Mouse (Mus musculus) cerebellum, adult 11 months (tissue): ENCODE measurements at regions not wholly inside any gene's neighbourhood (a gene's known extent, or its start where the extent isn't known, plus 50 kb on each side); places are given as distances from the start of the nearest gene placed in this dataset.
"Not testable (repeated sequence)": the region's sequence is repeated elsewhere in the genome, so short reads cannot be mapped to it uniquely, and the experiment has no call there.

ENCODE experiments used
- DNase-seq: peaks from one replicate; pipeline ENCODE4 v3.0.0; 2022

DNA sequence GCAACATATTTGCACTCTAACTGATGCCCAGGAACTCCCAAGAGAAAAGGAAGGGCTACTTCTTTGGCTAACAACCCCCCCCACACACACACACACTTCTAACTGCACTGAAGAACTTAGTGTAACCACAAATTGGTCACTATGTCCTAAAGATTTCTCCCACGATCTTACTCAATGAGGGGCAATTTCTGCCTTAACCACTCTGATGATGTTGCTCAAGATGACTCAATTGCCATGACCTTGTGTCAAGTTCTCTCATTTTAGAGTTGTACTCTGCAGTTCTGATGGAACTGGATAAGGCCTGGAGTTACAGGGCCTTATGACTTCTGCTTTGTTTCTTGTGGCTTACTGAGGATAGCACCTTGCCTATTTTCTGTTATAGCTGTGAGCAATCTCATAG, 81.7 kb downstream of the Sem1 start:
- no peak for DNase-seq

DNA sequence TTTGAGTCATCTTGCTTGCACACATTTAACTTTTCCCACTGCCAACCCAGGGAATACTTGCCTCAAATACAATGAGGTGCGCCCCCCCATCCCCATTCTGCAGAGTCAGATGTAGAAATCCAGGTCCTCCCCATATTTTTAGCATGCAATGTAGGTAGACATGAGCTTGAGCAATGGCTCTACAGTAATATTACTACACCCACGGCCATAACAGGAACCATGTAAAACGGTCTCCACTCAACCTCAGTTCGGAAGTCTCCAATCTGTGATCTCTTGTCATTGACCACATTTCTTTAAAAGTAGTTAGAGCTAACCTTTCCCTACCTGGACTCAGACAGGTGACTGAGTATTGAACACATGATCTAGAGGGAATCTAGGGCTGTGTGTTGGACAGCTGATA, 82.1 kb downstream of the Sem1 start:
- DNase-seq, result no peak

DNA sequence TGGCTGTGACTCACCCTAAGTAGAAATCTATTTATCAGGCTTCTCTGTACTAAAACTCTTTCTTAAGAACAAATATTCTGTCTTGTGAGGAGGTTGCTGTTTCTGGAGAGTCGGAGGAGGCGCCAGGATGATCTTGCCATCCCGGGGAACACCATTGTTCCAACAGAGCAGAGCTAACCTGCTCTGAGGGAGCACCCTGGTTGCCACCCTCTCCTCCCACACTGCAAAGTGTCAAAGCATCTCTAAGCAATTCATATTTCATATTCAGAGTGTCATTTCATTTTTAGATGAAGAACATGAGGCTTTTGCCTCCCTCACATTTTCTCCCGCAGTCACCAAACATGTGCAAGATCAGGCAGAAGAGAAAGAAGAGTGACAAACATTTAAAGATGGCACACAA, 90.3 kb downstream of the Sem1 start:
- no peak for DNase-seq

DNA sequence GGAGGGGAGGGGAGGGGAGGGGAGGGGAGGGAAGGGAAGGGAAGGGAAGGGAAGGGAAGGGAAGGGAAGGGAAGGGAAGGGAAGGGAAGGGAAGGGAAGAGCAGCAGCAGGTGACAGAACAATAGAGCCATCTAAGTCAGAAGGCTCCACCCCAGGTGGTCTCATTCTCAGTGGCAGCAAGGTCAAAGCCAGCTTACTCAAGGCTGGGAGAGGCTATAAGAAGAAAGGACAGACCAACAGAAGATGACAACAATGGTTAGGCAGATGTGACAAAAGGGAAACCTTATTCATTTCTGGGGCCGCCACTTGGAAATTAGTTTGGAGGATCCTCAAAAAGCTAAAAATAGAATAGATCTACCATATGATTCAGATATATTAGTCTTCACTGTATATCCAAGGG, 96.9 kb downstream of the Sem1 start:
- DNase-seq, result not testable (repeated sequence)

DNA sequence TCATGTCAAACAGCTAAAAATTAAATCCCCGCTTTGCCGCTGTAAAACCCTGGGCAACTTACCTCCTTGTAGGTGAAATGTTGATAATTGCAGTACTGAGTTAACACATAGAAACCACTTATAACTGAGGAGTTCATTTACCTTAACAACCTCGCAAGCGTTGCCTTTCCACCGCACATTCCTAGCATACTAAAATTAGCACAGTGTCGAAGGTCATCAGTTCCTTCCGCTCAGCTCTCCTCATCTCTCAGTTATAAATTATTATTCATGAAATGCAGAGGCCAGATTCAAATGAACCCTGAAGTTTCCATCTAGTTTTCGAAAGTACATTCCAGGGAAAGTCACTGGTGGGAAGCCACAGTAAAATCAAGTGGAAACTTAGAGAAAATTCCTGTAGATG, 108.1 kb downstream of the Sem1 start:
- no peak for DNase-seq

DNA sequence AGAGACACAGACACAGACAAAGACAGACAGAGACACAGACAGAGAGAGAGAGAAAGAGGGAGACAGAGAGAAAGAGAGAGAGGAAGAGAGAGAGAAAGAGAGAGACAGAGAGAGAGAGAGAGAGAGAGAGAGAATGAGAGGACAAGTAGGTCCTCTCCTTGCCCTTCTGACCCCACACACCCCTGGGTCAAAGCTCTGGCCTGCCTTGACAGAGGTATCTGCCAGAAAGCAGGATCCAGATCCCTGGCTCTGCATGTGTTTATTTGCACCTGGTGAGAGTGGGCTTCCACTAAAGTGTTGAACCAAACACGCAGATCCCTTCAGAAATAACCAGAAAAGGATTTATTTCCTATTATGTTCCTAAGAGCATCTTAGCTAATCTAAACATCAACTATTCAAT, 110.9 kb downstream of the Sem1 start:
- no peak for DNase-seq

DNA sequence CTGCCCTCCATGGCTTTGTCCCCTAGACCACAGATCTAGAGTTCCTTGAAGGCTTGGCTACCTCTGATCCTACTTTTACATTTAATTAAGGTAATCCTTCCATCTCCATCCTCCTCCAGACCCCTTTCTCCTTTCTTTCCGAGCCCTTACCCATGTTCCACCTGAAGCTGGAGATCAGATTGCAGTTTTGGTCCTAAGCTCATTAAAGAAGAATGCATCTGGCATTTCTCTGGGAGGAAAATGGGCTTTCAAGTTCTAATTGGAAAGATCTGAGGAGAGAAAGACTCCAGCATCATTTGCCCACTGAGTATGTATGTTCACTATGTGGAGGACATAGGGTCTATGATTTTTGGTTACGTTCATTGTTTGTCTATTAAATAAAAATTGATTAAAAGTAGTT, 112.2 kb downstream of the Sem1 start:
- DNase-seq, result no peak

DNA sequence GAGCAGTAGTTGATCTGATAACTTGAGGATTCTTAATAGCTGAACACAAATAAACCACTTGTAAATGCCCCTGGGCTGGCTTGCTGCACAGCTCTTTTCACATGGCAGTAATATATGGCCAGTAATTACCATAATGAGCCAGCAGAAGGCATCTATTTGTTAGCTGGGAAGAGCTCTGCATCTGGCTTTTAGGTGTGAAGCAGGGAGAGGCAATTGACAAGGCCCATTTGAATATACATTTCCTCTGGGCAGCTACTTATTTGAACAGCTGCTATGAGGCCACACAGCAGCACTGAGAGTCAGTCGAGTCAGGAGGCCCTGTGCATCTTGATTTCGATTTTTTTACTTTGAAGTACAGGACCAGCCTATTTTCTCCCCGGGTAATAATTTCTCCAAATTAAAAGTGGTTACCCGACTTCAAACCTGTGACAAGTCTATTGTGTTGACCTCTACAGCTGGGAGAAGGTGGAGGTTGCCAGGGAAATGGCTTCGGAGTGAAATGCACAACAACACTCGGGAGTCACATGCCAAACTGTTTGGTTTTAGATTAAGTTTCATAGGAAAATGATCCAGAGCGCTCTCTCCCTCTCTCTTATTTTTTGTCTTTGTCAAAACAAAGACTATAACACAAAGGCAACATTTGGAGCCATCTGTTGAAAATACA, 114.5 kb downstream of the Sem1 start:
- DNase-seq, result no peak

DNA sequence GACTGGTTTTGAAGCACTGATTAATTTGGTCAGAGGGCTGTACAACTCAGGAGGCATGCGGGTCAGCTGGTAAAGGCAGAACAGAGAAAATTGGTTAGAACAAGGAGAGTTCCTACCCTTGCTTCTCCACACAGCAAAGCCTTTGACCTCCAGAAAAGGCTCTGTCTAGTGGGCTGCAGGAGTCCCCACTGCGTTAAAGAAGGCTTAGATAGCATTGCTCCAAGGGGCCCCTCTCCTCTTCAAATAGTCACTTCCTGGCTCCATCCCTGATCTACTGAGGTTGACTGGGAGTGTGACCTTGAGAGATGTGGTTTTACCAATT, 118.6 kb downstream of the Sem1 start:
- no peak for DNase-seq

DNA sequence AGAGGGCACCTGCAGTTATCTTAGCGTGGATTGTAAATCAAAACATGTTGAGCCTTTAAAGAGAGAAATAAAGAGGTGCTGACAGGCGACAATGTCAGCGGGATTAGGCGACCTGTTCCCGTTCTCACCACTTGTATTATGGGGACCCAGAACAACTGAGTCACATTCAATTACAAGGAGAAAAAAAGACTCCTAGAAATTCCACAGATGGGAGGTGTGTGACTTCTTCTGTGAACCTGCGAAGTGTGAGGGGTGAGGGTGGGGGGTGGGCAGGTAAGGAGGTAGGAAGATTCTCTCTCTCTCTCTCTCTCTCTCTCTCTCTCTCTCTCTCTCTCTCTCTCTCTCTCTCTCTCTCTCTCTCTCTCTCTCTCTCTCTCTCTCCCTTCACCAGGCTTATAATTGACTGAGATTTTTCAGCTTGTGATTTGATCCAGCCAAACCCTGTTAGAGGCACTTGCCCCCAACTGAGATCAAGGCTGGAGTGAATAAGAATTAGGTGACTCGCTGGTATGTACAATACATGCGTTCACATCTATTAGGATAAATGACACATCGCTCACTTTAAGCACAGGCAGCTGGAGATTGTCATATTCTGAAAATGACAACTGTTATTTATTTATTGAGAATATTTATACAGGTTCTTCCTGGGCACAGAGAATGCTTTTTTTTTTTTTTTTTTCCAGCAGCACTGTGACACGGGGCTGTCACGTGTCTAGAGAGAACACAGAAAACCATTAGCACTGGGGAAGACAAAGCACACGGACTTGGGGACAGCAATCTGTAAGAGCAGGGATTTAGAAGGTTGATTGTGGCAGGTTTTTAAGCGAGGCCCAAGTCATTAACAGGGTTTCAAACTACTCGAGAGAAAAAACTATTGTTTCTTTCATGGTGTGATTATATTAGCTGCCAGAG, 119.2 kb downstream of the Sem1 start:
- no peak for DNase-seq

DNA sequence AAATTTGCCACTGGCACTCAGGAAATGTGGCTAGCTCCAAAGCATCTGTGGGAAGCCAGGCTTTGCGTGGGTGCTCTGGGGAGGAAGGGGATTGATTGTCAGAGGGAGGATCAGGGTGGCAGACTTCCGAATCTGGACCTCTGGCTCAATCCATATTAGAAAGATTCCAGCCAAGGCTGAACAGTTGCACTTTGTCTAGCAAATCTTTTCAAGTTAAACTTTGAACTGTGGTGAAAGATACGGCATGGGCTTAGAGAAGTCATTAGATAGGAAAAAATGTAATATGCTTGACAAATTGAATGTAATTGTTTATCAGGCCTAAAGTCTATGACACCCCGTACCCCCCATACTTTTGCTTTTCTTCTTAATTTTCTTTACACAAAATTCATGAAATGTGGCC, 120.7 kb downstream of the Sem1 start:
- DNase-seq, result no peak

DNA sequence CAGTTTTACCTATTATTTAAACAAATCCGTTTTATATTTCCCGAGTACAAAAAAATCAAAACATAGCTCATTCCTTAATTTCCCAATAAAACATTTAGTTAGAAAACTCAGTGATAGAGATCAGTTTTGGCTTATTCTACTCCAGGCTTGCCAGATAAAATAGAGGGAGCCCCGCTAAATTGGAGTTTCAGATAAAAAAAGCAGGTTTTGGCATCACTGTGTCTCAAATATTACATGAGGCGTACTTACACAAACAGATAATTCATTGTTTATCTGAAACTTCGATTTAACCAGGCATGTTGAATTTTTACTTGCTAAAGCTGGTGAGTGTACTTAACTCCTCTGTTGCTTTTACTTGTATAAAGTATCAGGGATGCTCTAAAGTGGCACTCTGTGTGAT, 121.5 kb downstream of the Sem1 start:
- DNase-seq, result no peak

DNA sequence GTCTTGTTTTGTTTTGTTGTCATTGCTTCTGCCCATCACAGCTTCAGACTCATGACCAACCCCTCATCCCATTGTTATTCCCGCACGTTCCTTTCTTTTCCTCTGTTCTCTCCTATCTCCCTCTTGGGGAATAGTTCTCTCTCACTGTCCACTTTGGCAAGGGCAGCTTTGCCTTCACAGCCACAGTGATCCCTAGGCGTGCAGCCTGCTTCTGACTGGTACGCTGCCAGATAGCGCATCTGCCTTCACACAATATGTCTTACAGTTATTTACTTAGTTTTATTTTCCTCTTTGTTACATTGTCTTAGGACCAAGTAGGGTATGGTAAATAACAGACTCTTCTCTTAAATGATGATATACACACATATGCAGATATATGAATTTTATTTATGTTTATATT, 122.9 kb downstream of the Sem1 start:
- no peak for DNase-seq

DNA sequence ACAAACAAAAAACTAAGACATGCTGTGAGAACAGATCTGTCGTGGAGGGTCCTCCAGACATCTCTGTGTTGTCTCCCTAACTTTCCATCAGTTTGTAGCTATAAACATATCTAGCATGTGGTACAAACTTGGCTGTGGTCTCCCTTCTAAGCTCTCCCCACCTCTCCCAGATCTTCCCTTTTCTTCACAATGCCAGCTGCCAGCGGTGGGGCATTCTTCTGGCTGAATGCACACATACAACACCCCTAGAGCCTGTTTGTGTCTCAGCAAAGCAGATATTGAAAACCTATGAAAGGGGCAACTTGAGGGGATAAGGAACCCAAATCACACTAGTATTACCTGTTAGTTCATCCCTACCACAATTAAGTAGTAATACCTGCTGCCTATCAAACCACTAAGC, 124.1 kb downstream of the Sem1 start:
- no peak for DNase-seq

DNA sequence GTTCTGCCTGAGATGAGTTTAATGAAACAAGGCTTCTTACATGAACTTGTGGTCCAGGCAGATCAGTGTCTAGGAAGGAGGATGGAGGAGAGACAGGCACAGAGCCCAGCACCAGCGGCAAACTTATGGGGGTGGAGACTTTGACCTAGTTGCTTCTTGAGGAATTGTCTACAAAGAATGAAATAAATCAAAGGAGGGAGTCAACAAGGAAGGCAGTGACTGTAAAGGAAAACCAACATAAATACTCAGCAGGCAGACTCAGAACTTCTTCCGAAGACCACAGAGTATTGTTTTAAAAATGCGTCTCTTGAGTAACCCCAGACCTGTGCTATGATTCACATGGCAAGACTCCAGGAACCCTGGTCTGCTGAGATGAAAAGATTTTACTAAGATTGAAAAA, 143.6 kb downstream of the Sem1 start:
- no peak for DNase-seq

DNA sequence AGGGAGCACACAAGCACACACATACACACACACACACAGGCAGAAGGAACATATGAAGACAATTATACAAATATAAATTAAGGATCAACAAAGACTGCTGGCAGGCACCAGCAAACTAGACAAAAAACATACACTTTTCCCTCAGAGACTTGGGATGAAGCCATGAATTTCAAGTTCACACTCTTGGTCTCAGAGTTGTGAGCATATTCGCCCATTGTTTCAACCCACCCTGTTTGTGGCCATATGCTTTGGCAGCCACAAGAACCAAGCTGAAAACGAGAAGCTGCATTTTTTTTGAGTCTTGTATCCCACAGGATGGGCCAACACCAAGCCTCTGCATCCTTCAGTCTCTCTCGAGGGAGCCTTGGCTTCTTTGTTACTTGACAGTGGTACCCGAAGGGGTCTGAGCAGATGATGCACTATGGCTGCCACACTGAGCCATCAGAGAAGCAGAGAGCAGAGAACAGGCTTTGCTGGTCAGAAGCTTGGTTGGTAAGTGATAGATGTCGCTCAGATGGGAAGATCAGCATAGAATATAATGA, 144.1 kb downstream of the Sem1 start:
- DNase-seq, result no peak

DNA sequence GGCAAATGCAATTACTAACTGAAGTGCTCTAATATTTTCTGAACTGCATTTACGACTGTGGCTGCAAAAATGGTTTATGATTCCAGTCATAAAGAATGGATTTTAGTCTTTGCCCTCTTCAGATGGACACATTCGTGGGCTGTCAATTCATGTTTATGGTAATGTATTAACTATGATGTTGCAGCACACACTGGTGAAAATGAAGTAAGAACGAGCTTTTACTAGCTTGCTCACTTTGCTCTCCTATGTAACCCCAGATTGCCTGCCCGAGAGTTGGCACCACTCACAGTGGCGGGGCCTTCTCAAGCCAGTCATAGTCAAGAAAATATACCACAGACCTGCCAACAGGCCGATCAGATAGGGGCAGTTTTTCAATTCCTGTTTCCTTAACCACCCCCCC, 145.3 kb downstream of the Sem1 start:
- DNase-seq, result no peak

DNA sequence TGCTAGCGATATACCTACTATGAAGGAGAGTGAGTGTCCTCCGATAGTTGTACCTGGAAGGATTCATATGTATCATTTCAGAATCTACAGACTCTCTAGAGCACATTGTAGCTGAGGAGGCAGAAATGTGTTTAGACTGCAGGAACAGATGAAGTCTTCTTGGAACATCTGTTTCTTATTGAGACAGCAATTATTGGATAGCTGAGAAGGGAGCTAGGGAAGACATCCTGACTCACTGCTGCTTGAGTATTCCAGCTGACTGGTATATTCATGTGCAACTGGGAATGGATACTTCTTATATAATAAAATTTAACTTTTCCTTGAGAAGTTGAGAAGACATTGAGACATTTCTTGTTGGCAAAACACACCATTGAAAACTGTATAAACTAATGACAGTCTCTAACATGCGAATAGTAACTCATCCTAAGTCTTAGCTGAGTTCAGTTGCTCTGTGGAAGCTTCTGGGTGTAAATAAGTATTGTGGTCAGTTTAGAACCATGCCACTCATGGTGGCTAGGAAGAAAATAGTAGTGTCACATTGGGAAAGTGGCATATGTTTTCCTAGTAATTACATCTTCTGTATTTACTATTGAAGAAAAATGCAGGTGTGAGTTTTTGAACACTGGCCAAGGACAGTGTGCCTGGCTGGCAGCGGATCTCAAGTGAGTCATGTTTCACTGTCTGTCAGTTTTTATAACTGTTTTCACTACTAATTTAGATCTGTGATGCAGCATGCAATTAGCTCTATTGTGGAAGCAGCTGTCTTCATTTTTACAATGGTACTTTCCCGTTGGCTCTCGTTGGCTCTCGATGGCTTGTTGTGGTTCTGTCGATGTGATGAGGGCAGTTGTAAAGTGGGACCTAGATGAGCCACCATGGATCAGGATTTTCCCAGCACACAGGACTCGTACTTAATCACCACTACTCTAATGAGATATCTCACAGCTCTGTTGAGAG, 163.5 kb downstream of the Sem1 start:
- DNase-seq, result no peak

DNA sequence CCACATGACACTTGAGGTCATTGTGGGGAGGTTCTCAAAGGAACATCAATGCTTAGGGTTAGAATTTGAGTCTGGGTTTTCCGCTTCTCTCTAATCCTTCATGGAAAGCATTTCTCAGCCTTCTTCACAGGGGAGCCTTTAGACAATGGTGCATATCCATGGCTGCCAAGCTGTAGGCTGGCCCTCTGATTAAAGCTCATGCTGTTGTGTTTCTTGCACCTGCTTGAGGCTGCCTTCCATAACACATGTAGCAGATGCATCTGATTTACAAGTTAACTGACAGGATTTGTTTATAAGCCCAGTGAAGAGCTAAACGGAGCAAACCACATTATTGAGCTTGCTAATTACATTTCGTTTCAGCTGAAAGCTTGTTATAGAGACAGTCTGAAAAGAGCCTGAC, 180.5 kb downstream of the Sem1 start:
- no peak for DNase-seq

DNA sequence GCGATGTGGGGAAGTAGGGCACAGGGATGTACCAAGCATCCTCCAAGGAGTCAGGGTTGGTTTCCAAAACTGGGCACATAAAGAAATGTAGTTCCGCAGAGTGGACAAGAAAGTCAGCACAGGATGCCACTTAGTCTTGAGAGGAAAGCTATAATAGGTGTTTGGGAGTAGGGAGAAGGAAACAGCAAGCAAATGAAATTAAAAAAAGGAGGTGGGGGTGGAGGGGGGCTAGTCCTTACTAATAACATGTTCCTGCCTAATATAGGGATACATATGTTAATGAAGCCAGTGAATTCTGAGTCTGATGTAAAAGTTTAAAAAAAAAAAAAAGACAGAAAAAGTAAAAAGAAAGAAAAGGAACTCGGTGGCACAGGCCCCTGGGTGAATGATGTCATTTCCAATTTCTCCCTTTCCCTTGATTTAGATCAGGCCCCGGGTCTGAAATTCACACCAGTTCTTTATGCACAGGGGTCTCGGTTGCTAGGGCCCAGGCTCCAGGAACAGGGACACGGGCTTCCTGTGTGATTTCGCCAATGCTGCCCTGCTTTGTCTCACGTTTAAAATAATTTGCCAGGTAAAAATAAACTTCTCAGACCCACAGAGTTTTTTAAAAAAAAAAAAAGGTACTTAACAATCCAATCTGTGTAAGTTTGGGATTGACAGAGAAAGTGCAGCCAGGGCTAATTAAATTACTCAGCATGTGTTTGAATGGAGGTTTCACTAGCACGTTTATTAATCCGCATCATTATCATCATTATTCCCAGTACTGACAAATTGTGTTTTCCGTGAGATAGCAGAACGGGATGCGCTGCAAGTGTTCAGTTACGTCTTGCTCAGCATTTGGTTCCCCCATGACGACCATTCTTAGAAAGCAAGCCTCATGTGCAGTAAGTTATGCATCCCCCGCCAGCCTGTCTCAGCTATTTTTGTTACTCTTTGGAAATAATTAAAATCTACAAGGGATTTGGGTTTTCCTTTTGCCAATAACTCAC, 172.8 kb upstream of the Slc25a13 start:
- DNase-seq, result no peak

DNA sequence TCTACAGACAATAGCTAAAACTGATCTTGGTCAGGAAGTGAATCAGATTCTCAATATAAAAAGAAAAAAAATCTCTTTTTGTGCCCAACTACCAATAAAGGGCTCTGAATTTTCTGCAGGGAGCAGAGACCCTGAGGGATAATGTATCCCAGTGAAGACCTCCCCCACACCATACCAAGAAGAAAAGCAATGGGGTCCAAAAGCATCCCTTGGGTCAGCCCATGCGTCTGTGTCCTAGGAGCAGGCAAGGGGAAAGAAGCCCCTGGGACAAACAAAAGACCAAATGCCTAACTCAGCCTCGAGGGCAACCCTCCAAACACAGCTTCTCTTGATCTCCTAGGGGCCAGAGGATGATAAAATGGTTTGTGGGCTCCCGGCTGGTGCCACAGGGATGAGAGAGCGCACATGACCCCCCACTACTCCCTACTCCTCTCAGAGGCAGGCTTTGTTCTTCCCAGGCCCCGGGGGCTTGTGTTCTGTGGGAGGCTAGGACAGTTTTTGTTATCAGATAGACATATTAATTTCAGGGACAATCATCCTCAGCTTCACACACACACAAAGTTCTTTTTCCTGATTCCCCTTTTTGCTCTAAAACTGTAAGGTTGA, 172.0 kb upstream of the Slc25a13 start:
- DNase-seq, result no peak

DNA sequence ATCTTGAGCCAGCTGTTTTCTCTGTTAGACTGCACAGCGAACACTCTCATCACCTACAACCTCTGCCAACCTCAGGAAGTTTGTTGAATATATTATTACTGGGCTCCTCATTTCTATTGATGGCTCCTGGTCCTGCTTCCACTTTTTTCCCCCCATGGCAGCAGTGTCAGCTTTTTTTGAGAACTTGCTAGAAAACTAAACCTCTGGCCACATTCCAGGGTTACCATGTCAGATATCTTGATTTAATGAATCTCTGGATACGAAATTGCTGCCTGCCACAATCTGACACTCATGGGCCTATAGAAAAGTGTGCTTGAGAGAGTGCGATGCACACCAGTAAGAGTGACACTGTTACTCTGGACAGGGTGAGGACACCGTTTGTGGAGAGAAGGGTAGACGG, 170.6 kb upstream of the Slc25a13 start:
- DNase-seq, result no peak
